Mouse (Mus musculus) hindbrain, postnatal 0 days (tissue): ENCODE measurements around the gene Shisa9. TPM values are rescaled to one million over a fixed set of nuclear protein-coding genes. Genes with fewer than 3 reads are reported as not detected.

Experiments
- ATAC-seq: fragments of 200-750 bp; cut with Nextera tagmentation; 2 replicates; pipeline ENCODE4 v1.8.0; 2017; ENCODE audit warnings: mild to moderate bottlenecking, moderate TSS enrichment, moderate library complexity
- DNase-seq: peaks from one replicate; pipeline ENCODE4 v3.0.0-alpha.2; 2015; ENCODE audit warnings: low spot score
- H3K27ac ChIP-seq: fragments of 300-500 bp; sonication (generic); 2 replicates; pipeline ENCODE4 v1.5.1; 2014; ENCODE audit warnings: mild to moderate bottlenecking
- H3K27me3 ChIP-seq: fragments of 300-500 bp; sonication (generic); 2 replicates; pipeline ENCODE4 v1.6.1; 2014; ENCODE audit warnings: low read length, mixed read lengths; ENCODE audit not compliant: insufficient read depth
- H3K36me3 ChIP-seq: fragments of 300-500 bp; sonication (generic); 2 replicates; pipeline ENCODE4 v1.6.1; 2014; ENCODE audit warnings: low read length, mixed read lengths; ENCODE audit not compliant: insufficient read depth
- H3K4me1 ChIP-seq: fragments of 300-500 bp; sonication (generic); 2 replicates; pipeline ENCODE4 v1.6.1; 2014; ENCODE audit warnings: antibody characterized with exemption, low read length, mixed read lengths; ENCODE audit not compliant: insufficient read depth
- H3K4me2 ChIP-seq: fragments of 300-500 bp; sonication (generic); 2 replicates; pipeline ENCODE4 v1.6.1; 2014; ENCODE audit warnings: low read depth, mild to moderate bottlenecking, low read length, moderate library complexity, mixed read lengths
- H3K4me3 ChIP-seq: fragments of 300-500 bp; sonication (generic); 2 replicates; pipeline ENCODE4 v1.5.1; 2014; ENCODE audit warnings: low read length
- H3K9ac ChIP-seq: fragments of 300-500 bp; sonication (generic); replicated peaks from 2 replicates; pipeline ENCODE4 v1.6.1; 2014; ENCODE audit warnings: mild to moderate bottlenecking, low read length, moderate library complexity, mixed read lengths
- H3K9me3 ChIP-seq: fragments of 300-500 bp; sonication (generic); 2 replicates; pipeline ENCODE4 v1.6.1; 2016; ENCODE audit warnings: low read length, mixed read lengths
- CTCF ChIP-seq: IDR thresholded peaks from 2 replicates; pipeline ENCODE4 v1.5.1; 2016; ENCODE audit warnings: antibody characterized with exemption, control low read depth, low read depth
- WGBS: fragments of 180-500 bp; shearing (Covaris S2); extraction: QIAGEN DNeasy Blood & Tissue Kit; methylation state at CpG from one replicate; pipeline ENCODE4 v1.1.7; 2014; 5-methylcytosine and 5-hydroxymethylcytosine counted together
- polyA plus RNA-seq: library from polyadenylated mRNA; unstranded; fragments of >200 nt; fragmentation: Nextera tagmentation; extraction: Ambion mirVana; gene quantifications from 2 replicates; pipeline ENCODE4 v1.2.1, GENCODE M21; 2015
- total RNA-seq: library from RNA; depleted of rRNA; stranded (reverse); fragments of >200 nt; gene quantifications from 2 replicates; pipeline ENCODE4 v1.2.3, GENCODE M21; 2014

The Shisa9 gene
- total and polyA plus RNA-seq, 2 experiments from 2014 or later, result 22.5 to 85.6 TPM

DNA sequence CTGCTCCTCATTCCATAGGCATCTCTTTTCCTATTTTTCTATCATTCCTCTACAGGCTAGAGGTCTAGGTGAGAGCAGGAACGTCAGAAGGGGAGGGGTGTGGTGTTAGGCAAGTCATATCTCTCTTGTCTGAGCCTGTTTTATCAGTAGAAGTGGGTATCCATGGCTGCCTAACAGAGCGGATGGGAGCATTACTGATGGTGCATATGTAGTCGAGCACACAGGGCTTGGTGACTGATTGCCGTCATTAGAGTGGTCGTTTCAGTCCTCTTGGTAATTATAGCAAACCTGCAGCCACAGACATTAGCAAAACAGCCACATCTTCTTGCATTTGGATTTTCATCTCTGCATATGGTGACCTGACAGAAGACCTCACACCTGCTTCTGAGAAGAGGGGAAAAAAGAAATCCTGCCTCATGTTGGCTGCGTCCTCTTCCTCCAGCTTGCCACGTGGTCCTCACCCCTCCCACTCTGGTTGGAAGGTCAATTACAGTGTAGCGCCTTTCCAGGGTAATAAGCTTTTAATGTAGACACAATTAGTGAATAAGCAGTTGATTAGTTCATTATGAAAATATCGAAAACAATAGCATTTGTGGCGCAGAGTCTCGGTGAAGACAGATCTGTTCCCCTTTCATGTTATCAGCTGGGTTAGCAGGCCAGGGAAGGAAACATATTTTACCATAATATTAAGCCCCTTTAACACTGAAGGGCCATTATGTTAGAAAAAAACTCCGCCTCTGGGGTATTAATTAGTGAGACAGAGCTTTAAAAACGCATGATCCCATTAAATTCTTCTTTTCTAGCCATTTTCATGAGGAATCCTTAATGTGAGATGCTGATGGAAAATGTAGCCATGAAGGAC is 233.6 kb downstream of the Shisa9 start:
- Histone ChIP-seq H3K4me1 (no peaks in the 10 kb centered on the region; the same call in 1 of the 2 replicates), H3K9ac (no peak overlapping the region), H3K9me3 (no peaks in the 10 kb centered on the region), H3K4me2 (no peak overlapping the region; the same call in 1 of the 2 replicates), H3K27ac (no peak overlapping the region), H3K4me3 (no peak overlapping the region), H3K27me3 (no peaks in the 10 kb centered on the region), H3K36me3 (no peaks in the 10 kb centered on the region)
- no peak for DNase-seq
- TF ChIP-seq CTCF, result no peak
- WGBS, result 61% methylated on average over 13 of the region's 13 CpGs
- ATAC-seq, result no peak

GRCm38 (mm10) chr16:12218151-12218532 is 234.2 kb downstream of the Shisa9 start:
- H3K9ac ChIP-seq, result no peak overlapping the region
- ATAC-seq (no peak), DNase-seq (no peak)
- no peaks in the 10 kb centered on the region for H3K27me3 ChIP-seq
- no peaks in the 10 kb centered on the region for H3K36me3 ChIP-seq
- H3K4me3 ChIP-seq, result no peak overlapping the region
- no peak overlapping the region for H3K4me2 ChIP-seq
- H3K4me1 ChIP-seq, result no peaks in the 10 kb centered on the region; the same call in 1 of the 2 replicates
- H3K9me3 ChIP-seq, result no peaks in the 10 kb centered on the region
- no peak overlapping the region for H3K27ac ChIP-seq
- WGBS, result 48% methylated on average over 2 of the region's 2 CpGs
- TF ChIP-seq CTCF, result no peak

DNA sequence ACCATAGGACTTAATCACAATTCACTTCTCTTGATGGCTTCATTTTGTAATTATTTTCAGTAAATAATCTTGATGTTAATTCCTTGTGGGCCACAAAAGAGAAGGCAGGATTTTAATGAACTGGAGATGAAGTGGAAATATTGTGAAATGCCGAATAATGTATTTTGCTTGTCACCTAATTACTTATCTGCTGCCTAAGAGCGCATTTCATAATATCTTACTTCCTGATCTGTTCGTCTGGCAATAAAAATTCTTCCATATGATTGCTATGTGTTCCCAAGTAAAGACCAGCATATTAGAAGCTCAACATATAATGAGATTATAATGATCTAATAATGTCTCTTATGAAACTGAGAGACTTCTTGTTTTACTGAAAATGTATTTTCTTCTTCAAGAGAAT is 235.9 kb downstream of the Shisa9 start:
- WGBS, result 75% methylated on average over 3 of the region's 3 CpGs
- Histone ChIP-seq H3K27me3 (no peaks in the 10 kb centered on the region), H3K9ac (no peak overlapping the region), H3K27ac (no peak overlapping the region), H3K36me3 (no peaks in the 10 kb centered on the region), H3K4me1 (no peaks in the 10 kb centered on the region; the same call in 1 of the 2 replicates), H3K9me3 (no peaks in the 10 kb centered on the region), H3K4me3 (no peak overlapping the region), H3K4me2 (no peak overlapping the region)
- no peak for DNase-seq
- no peak for TF ChIP-seq CTCF
- ATAC-seq, result no peak

DNA sequence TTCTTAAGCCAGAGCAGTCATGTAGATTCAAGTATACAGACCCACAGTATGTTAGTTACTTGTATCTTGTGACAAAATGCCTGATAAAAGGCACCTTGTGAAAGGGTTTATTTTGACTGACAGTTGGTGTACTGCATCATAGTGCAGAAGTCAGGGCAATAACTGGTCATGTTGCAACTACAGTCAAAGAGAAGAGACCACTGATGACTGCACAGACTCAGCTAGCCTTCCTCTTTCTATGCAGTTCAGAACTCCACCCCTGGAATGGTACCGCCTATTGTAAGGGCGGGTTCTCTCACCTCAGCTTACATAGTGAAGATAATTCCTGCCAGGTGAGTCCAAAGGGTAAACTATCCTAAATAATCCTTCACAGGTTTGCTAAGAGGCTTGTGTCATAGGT is 239.6 kb downstream of the Shisa9 start:
- no peak overlapping the region for H3K27ac ChIP-seq
- ATAC-seq (no peak), DNase-seq (no peak)
- H3K4me2 ChIP-seq, result no peak overlapping the region
- no peaks in the 10 kb centered on the region for H3K36me3 ChIP-seq
- H3K9ac ChIP-seq, result no peak overlapping the region
- H3K4me1 ChIP-seq, result no peaks in the 10 kb centered on the region
- no peak overlapping the region for H3K4me3 ChIP-seq
- no peaks in the 10 kb centered on the region for H3K27me3 ChIP-seq
- TF ChIP-seq CTCF, result no peak
- WGBS, result 96% methylated on average over 2 of the region's 2 CpGs
- no peaks in the 10 kb centered on the region for H3K9me3 ChIP-seq

GRCm38 (mm10) chr16:12226937-12227336 is 243.0 kb downstream of the Shisa9 start:
- Histone ChIP-seq H3K27ac (no peak overlapping the region), H3K9me3 (no peaks in the 10 kb centered on the region), H3K4me1 (no peaks in the 10 kb centered on the region), H3K4me3 (no peak overlapping the region), H3K4me2 (no peak overlapping the region), H3K36me3 (no peaks in the 10 kb centered on the region), H3K27me3 (no peaks in the 10 kb centered on the region), H3K9ac (no peak overlapping the region)
- 67% methylated on average over 3 of the region's 3 CpGs for WGBS
- TF ChIP-seq CTCF, result no peak
- ATAC-seq (no peak), DNase-seq (no peak)

GRCm38 (mm10) chr16:12233288-12233687 is 249.4 kb downstream of the Shisa9 start:
- ATAC-seq (no peak), DNase-seq (peak; percentile 43)
- Histone ChIP-seq H3K4me3 (no peak overlapping the region), H3K4me1 (0 out of 2 replicates have a peak, but pooled peaks cover 5% of the 10 kb centered on the region), H3K27ac (no peak overlapping the region), H3K36me3 (no peaks in the 10 kb centered on the region), H3K9me3 (no peaks in the 10 kb centered on the region), H3K27me3 (no peaks in the 10 kb centered on the region), H3K4me2 (no peak overlapping the region), H3K9ac (no peak overlapping the region)
- no peak for TF ChIP-seq CTCF
- 37% methylated on average over 3 of the region's 3 CpGs for WGBS

DNA sequence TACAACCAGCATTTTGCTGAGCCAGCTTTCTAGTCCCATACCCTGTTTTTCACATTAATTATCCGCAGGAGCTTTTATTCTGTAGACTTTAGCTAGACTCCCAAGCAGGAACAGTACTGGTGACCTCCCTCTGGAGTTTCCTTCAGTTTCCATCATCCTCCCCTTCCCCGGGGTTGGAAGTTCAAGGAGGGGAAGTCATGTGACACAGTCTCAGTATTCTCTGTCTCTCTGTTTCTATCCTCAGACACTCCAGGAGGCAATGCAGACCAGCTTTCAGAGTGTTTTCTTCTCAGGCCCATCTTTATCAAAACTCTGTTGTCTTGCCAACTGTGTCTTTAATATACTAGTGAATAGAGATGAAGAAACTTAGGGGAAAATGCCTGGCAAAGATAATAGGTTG is 250.4 kb downstream of the Shisa9 start:
- ATAC-seq (no peak), DNase-seq (no peak)
- Histone ChIP-seq H3K27ac (no peak overlapping the region), H3K9me3 (no peaks in the 10 kb centered on the region), H3K4me2 (no peak overlapping the region), H3K4me1 (0 out of 2 replicates have a peak, but pooled peaks cover 5% of the 10 kb centered on the region), H3K36me3 (no peaks in the 10 kb centered on the region), H3K27me3 (no peaks in the 10 kb centered on the region), H3K9ac (no peak overlapping the region), H3K4me3 (no peak overlapping the region)
- TF ChIP-seq CTCF, result no peak
- WGBS, result 50% methylated on average over 2 of the region's 2 CpGs
